Mouse (Mus musculus) stomach, postnatal 0 days (tissue): ENCODE measurements around the gene Slc41a1. TPM values are rescaled to one million over a fixed set of nuclear protein-coding genes. Genes with fewer than 3 reads are reported as not detected.
A peak's percentile ranks its signal among the peaks of the same experiment; 100 is the strongest.

Experiments used
- ATAC-seq: fragments of 200-750 bp; cut with Nextera tagmentation; 2 replicates; pipeline ENCODE4 v1.8.0; 2017; ENCODE audit not compliant: low FRiP score, low TSS enrichment
- DNase-seq: peaks from one replicate; pipeline ENCODE4 v3.0.0-alpha.2; 2016; ENCODE audit warnings: low spot score
- H3K27ac ChIP-seq: fragments of 300-500 bp; sonication (generic); replicated peaks from 2 replicates; pipeline ENCODE4 v1.5.1; 2014; ENCODE audit warnings: mild to moderate bottlenecking, control low read depth
- H3K27me3 ChIP-seq: fragments of 300-500 bp; sonication (generic); 2 replicates; pipeline ENCODE4 v1.6.1; 2014; ENCODE audit warnings: low read length; ENCODE audit not compliant: control insufficient read depth, insufficient read depth
- H3K36me3 ChIP-seq: fragments of 300-500 bp; sonication (generic); 2 replicates; pipeline ENCODE4 v1.6.1; 2014; ENCODE audit warnings: low read length, mixed read lengths; ENCODE audit not compliant: control insufficient read depth, insufficient read depth
- H3K4me1 ChIP-seq: fragments of 300-500 bp; sonication (generic); replicated peaks from 2 replicates; pipeline ENCODE4 v1.6.1; 2014; ENCODE audit warnings: antibody characterized with exemption; ENCODE audit not compliant: control insufficient read depth, insufficient read depth
- H3K4me2 ChIP-seq: fragments of 300-500 bp; sonication (generic); replicated peaks from 2 replicates; pipeline ENCODE4 v1.6.1; 2014; ENCODE audit warnings: low read depth, mild to moderate bottlenecking, control low read depth, moderate library complexity
- H3K4me3 ChIP-seq: fragments of 300-500 bp; sonication (generic); 2 replicates; pipeline ENCODE4 v1.5.1; 2014; ENCODE audit warnings: low read depth, low read length, control low read depth
- H3K9ac ChIP-seq: fragments of 300-500 bp; sonication (generic); 2 replicates; pipeline ENCODE4 v1.6.1; 2014; ENCODE audit warnings: mild to moderate bottlenecking, low read length, control low read depth, mixed read lengths
- H3K9me3 ChIP-seq: fragments of 300-500 bp; sonication (generic); 2 replicates; pipeline ENCODE4 v1.6.1; 2016; ENCODE audit warnings: low read length; ENCODE audit not compliant: control insufficient read depth
- CTCF ChIP-seq: IDR thresholded peaks from 2 replicates; pipeline ENCODE4 v1.5.1; 2016; ENCODE audit warnings: antibody characterized with exemption, low read depth, mild to moderate bottlenecking, moderate library complexity
- EP300 ChIP-seq: optimal IDR thresholded peaks from 2 replicates; pipeline ENCODE3; 2016; ENCODE audit warnings: antibody characterized with exemption
- WGBS: fragments of 180-500 bp; shearing (Covaris S2); extraction: QIAGEN DNeasy Blood & Tissue Kit; methylation state at CpG from one replicate; pipeline ENCODE4 v1.1.7; 2014; 5-methylcytosine and 5-hydroxymethylcytosine counted together
- polyA plus RNA-seq: library from polyadenylated mRNA; unstranded; fragments of >200 nt; fragmentation: Nextera tagmentation; extraction: Ambion mirVana; gene quantifications from 2 replicates; pipeline ENCODE4 v1.2.1, GENCODE M21; 2015

The Slc41a1 gene
- polyA plus RNA-seq, 1 experiment from 2014 or later, result 7.1 TPM

DNA sequence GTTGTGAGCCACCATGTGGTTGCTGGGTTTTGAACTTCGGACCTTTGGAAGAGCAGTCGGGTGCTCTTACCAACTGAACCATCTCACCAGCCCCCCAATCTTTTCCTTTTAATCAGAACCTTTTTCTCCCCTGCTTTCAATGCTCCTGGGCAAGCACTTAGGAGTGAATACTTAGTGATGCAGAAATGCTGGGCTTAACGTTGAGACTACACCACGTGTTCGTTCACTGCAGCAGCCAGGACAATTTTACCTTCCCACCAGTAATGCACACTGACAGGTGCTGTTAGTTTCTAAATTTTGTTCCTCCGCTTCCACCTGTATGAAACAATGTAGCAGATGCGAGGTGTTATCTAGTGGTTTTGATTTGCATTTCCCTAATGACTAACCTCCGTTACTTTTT is 5.0 kb upstream of the Slc41a1 start:
- Histone ChIP-seq H3K27me3 (no peaks in the 10 kb centered on the region), H3K27ac (no peak overlapping the region), H3K4me1 (peaks cover 3% of the 10 kb centered on the region; the same call in 1 of the 2 replicates), H3K4me2 (no peak overlapping the region), H3K36me3 (no peaks in the 10 kb centered on the region), H3K4me3 (no peak overlapping the region), H3K9me3 (no peaks in the 10 kb centered on the region), H3K9ac (no peak overlapping the region)
- no peak for DNase-seq
- TF ChIP-seq CTCF, result no peak
- TF ChIP-seq EP300, result no peak
- 77% methylated on average over 8 of the region's 8 CpGs for WGBS
- ATAC-seq, result no peak

DNA sequence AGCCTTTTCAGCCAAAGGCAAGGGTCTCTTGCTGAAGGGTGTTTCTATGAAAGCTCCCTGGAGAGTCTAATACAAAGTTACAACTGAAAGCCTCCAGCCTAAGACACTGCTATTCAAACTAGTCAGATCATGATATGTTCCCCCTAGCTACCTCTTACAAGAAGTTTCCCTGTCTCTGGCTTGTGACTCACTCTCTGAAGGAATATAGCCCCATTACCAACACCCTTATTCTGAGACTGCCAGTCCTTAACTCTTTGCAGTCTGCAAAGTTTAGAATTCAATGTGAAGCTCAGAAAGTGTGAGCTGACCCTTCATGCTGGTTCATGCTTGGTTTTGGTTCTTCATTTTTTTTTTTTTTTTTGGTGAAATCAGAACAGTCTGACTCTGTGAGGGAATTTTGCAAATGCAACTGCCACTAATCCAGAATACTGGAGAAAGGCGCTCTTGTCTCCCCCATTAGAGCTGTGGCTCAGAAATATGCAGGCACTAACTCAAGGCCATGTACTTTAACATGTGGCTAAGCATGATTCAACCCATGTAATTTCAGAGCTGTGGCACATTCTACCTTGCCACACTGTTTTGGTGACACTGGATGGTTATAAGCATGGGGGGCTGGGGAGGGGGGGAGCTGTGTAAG is 4.3 kb upstream of the Slc41a1 start:
- Histone ChIP-seq H3K27me3 (no peaks in the 10 kb centered on the region), H3K27ac (no peak overlapping the region), H3K4me2 (no peak overlapping the region), H3K4me1 (peaks cover 3% of the 10 kb centered on the region; the same call in 1 of the 2 replicates), H3K9me3 (no peaks in the 10 kb centered on the region), H3K36me3 (no peaks in the 10 kb centered on the region), H3K4me3 (no peak overlapping the region), H3K9ac (no peak overlapping the region)
- 82% methylated on average over 1 of the region's 1 CpGs for WGBS
- TF ChIP-seq CTCF, result no peak
- TF ChIP-seq EP300, result no peak
- no peak for ATAC-seq
- no peak for DNase-seq

DNA sequence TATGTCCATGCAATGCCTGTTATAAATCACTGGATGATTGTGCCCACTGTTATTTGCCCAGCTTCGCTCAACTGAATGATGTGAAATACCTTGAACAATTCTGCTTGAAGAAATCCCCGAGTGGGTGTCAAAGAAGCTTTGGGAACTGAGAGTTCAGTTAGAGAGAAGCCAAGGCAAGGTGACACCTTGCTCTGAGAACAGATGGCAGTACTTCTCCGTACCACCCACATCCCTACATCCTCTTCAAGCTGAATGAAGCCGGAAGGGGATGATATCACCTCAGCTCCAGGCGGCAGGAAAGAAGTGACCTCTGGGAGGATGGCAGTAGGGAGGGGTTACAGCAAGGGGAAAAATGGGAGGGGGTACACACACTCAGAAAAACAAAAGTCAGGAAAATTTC is 3.7 kb upstream of the Slc41a1 start:
- 57% methylated on average over 5 of the region's 5 CpGs for WGBS
- no peaks in the 10 kb centered on the region for H3K9me3 ChIP-seq
- ATAC-seq (no peak), DNase-seq (no peak)
- no peak overlapping the region for H3K4me3 ChIP-seq
- peaks cover 3% of the 10 kb centered on the region; the same call in 1 of the 2 replicates for H3K4me1 ChIP-seq
- TF ChIP-seq EP300, result no peak
- TF ChIP-seq CTCF, result no peak
- H3K27ac ChIP-seq, result no peak overlapping the region
- H3K4me2 ChIP-seq, result no peak overlapping the region
- no peak overlapping the region for H3K9ac ChIP-seq
- no peaks in the 10 kb centered on the region for H3K27me3 ChIP-seq
- no peaks in the 10 kb centered on the region for H3K36me3 ChIP-seq

DNA sequence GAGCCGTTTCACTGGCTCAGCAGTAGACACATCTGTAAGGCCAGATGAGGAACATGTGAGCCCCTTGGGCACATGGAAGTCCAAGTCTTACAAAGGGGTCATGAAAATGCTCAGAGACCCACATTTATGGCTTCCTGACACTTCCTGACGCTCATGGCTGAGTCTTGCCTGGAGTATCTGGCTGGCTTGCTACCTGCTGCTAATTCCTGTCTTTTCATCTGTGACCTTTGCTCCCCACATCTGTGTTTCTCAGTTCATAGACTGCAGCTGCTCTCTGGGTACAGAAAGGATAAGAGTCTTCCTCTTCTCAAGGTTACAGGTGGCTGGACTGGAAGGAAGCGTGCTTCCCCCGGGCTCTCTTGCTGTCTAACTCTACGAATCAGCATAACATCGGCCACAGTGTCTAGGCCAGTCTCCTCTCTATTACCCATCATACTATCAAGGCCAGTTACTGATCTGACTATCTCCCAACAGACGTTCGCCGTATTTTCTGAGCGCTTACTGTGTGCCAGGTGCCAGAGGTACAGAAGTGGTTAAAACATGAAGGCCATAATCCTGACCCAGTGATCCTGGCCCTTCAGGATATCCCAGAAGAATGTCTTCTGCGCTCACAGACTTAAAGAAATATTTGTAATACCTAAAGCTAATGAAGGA is 2.6 kb upstream of the Slc41a1 start:
- Histone ChIP-seq H3K9me3 (no peaks in the 10 kb centered on the region), H3K27ac (no peak overlapping the region), H3K4me3 (no peak overlapping the region), H3K4me1 (peaks cover 3% of the 10 kb centered on the region; the same call in 1 of the 2 replicates), H3K36me3 (no peaks in the 10 kb centered on the region), H3K27me3 (no peaks in the 10 kb centered on the region), H3K9ac (no peak overlapping the region), H3K4me2 (no peak overlapping the region)
- TF ChIP-seq CTCF, result no peak
- TF ChIP-seq EP300, result no peak
- no peak for ATAC-seq
- no peak for DNase-seq
- 83% methylated on average over 11 of the region's 11 CpGs for WGBS

DNA sequence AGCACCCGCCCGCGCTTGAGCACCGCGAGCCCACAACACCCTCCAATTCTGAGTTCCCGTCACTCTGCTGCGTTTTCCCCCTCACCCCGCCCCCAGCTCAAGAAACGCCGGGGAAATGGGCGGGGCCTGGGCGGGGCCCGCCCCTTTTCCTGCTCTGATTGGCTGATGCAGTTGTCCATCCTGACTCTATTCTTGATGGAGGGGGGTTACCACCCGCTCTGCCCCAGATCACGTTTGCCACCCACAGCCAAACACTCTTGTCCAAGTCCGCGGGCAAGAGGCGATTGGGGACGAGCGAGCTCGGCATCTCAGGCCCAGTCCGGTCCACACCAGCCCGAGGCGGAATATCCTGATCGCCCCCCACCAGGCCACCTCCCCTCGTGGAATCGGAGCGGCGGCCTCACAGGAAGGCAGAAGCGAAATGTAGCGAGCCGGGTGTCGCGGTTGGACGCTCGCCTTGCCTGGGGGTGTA is 530 bp downstream of the Slc41a1 start:
- Histone ChIP-seq H3K27ac (peak overlapping the region; percentile 86), H3K4me1 (peaks cover 3% of the 10 kb centered on the region; the same call in 1 of the 2 replicates), H3K27me3 (no peaks in the 10 kb centered on the region), H3K4me3 (peak overlapping the region; percentile 81), H3K4me2 (peak overlapping the region; percentile 88), H3K9me3 (no peaks in the 10 kb centered on the region), H3K9ac (peak overlapping the region; percentile 81), H3K36me3 (no peaks in the 10 kb centered on the region; the same call in 1 of the 2 replicates)
- ATAC-seq (peak; percentile 96), DNase-seq (peak; percentile 97)
- no peak for TF ChIP-seq CTCF
- no peak for TF ChIP-seq EP300
- WGBS, result 0% methylated on average over 36 of the region's 36 CpGs
